Mouse (Mus musculus): ENCODE data around the gene Olfr12. TPM values are rescaled to one million over a fixed set of nuclear protein-coding genes. Genes with fewer than 3 reads are reported as not detected.
A peak's percentile ranks its signal among the peaks of the same experiment; 100 is the strongest.

Gene Olfr12
- polyA plus RNA-seq, 1 experiment from 2014 or later = not detected

GRCm38 (mm10) chr1:92647752-92648151, 30.2 kb downstream of the Olfr12 start:
- H3K4me1 ChIP-seq (ENCODE audit: insufficient read depth) = no peaks in the 10 kb centered on the region
- H3K9ac ChIP-seq = no peak overlapping the region
- no peaks in the 10 kb centered on the region for H3K36me3 ChIP-seq (ENCODE audit: insufficient read depth)
- DNase-seq (peak; percentile 89), ATAC-seq (ENCODE audit: insufficient read depth) (peak; percentile 43; the same call in 1 of the 2 replicates)
- no peaks in the 10 kb centered on the region for H3K9me3 ChIP-seq (ENCODE audit: low read depth, low read length)
- no peak overlapping the region for H3K27ac ChIP-seq (ENCODE audit: low read depth)
- H3K27me3 ChIP-seq (ENCODE audit: insufficient read depth, low read length) = no peaks in the 10 kb centered on the region
- 0 out of 2 replicates have a peak overlapping the region, but pooled peaks have one; percentile 25 for H3K4me2 ChIP-seq
- H3K4me3 ChIP-seq (ENCODE audit: low read depth, low read length) = no peak overlapping the region
- peak; percentile 92 for TF ChIP-seq CTCF (IDR thresholded peaks at IDR 0.05; ENCODE audit: low read depth)
- WGBS = 10% methylated on average over 8 of the region's 8 CpGs

- 0 out of 2 replicates have a peak overlapping the region, but pooled peaks have one; percentile 25 for H3K4me2 ChIP-seq
- no peaks in the 10 kb centered on the region for H3K9me3 ChIP-seq (ENCODE audit: low read depth, low read length)
- ATAC-seq (ENCODE audit: insufficient read depth) (0 out of 2 replicates have a peak, but pooled peaks have one; percentile 22), DNase-seq (peak; percentile 9)
- no peaks in the 10 kb centered on the region for H3K36me3 ChIP-seq (ENCODE audit: insufficient read depth)
- H3K4me3 ChIP-seq (ENCODE audit: low read depth, low read length) = no peak overlapping the region
- H3K9ac ChIP-seq = no peak overlapping the region
- H3K27ac ChIP-seq (ENCODE audit: low read depth) = no peak overlapping the region
- H3K4me1 ChIP-seq (ENCODE audit: insufficient read depth) = no peaks in the 10 kb centered on the region
- H3K27me3 ChIP-seq (ENCODE audit: insufficient read depth, low read length) = no peaks in the 10 kb centered on the region
- WGBS = 37% methylated on average over 10 of the region's 10 CpGs
- TF ChIP-seq CTCF (IDR thresholded peaks at IDR 0.05; ENCODE audit: low read depth) = no peak
Observed at GRCm38 (mm10) chr1:92648197-92648596, 30.6 kb downstream of the Olfr12 start.

- Histone ChIP-seq H3K9ac (no peak within 1 kb of the TSS), H3K4me1 (ENCODE audit: insufficient read depth) (no peaks in the 10 kb centered on the region), H3K36me3 (ENCODE audit: insufficient read depth) (no peaks in the 10 kb centered on the region), H3K27ac (ENCODE audit: low read depth) (no peak within 1 kb of the TSS), H3K4me2 (0 out of 2 replicates have a peak within 1 kb of the TSS, but pooled peaks have one; percentile 25), H3K27me3 (ENCODE audit: insufficient read depth, low read length) (no peaks in the 10 kb centered on the region), H3K9me3 (ENCODE audit: low read depth, low read length) (no peaks in the 10 kb centered on the region), H3K4me3 (ENCODE audit: low read depth, low read length) (no peak within 1 kb of the TSS)
- WGBS = 18% methylated on average over 8 of the region's 8 CpGs
- peak; percentile 81 for TF ChIP-seq CTCF (IDR thresholded peaks at IDR 0.05; ENCODE audit: low read depth)
- ATAC-seq (ENCODE audit: insufficient read depth) = 0 out of 2 replicates have a peak, but pooled peaks have one; percentile 48
- peak; percentile 86 for DNase-seq
Observed at GRCm38 (mm10) chr1:92648673-92649072, 31.1 kb downstream of the Olfr12 start, which contains the start of gene Otos. Otos (minus strand) TSS chr1:92648841.

GRCm38 (mm10) chr1:92651467-92651866, 33.9 kb downstream of the Olfr12 start:
- no peak for DNase-seq
- TF ChIP-seq CTCF (IDR thresholded peaks at IDR 0.05; ENCODE audit: low read depth) = no peak
- Histone ChIP-seq H3K9me3 (ENCODE audit: low read depth, low read length) (no peaks in the 10 kb centered on the region), H3K4me1 (ENCODE audit: insufficient read depth) (no peaks in the 10 kb centered on the region), H3K4me3 (ENCODE audit: low read depth, low read length) (no peak overlapping the region), H3K27ac (ENCODE audit: low read depth) (no peak overlapping the region), H3K9ac (no peak overlapping the region), H3K27me3 (ENCODE audit: insufficient read depth, low read length) (no peaks in the 10 kb centered on the region), H3K36me3 (ENCODE audit: insufficient read depth) (no peaks in the 10 kb centered on the region), H3K4me2 (no peak overlapping the region)
- no peak for ATAC-seq (ENCODE audit: insufficient read depth)
- 61% methylated on average over 3 of the region's 3 CpGs for WGBS

- no peaks in the 10 kb centered on the region for H3K27me3 ChIP-seq (ENCODE audit: insufficient read depth, low read length)
Observed at GRCm38 (mm10) chr1:92653179-92653578, 35.6 kb downstream of the Olfr12 start.

GRCm38 (mm10) chr1:92654676-92655075, 37.1 kb downstream of the Olfr12 start:
- Histone ChIP-seq H3K9ac (no peak overlapping the region), H3K4me2 (no peak overlapping the region), H3K36me3 (ENCODE audit: insufficient read depth) (no peaks in the 10 kb centered on the region), H3K9me3 (ENCODE audit: low read depth, low read length) (no peaks in the 10 kb centered on the region), H3K27ac (ENCODE audit: low read depth) (no peak overlapping the region), H3K4me3 (ENCODE audit: low read depth, low read length) (no peak overlapping the region), H3K4me1 (ENCODE audit: insufficient read depth) (no peaks in the 10 kb centered on the region), H3K27me3 (ENCODE audit: insufficient read depth, low read length) (no peaks in the 10 kb centered on the region)
- TF ChIP-seq CTCF (IDR thresholded peaks at IDR 0.05; ENCODE audit: low read depth) = no peak
- WGBS = 45% methylated on average over 2 of the region's 2 CpGs
- peak; percentile 12 for DNase-seq
- no peak for ATAC-seq (ENCODE audit: insufficient read depth)

More at GRCm38 (mm10) chr1:92653179-92653578, 35.6 kb downstream of the Olfr12 start:
- no peak overlapping the region for H3K27ac ChIP-seq (ENCODE audit: low read depth)
- no peaks in the 10 kb centered on the region for H3K36me3 ChIP-seq (ENCODE audit: insufficient read depth)
- no peak overlapping the region for H3K4me2 ChIP-seq
- no peak overlapping the region for H3K4me3 ChIP-seq (ENCODE audit: low read depth, low read length)
- no peak for TF ChIP-seq CTCF (IDR thresholded peaks at IDR 0.05; ENCODE audit: low read depth)
- WGBS = 81% methylated on average over 3 of the region's 3 CpGs
- H3K9me3 ChIP-seq (ENCODE audit: low read depth, low read length) = no peaks in the 10 kb centered on the region
- no peaks in the 10 kb centered on the region for H3K4me1 ChIP-seq (ENCODE audit: insufficient read depth)
- DNase-seq = no peak
- ATAC-seq (ENCODE audit: insufficient read depth) = no peak
- no peak overlapping the region for H3K9ac ChIP-seq

- no peak for ATAC-seq (ENCODE audit: insufficient read depth)
- no peaks in the 10 kb centered on the region for H3K27me3 ChIP-seq (ENCODE audit: insufficient read depth, low read length)
Observed at GRCm38 (mm10) chr1:92657025-92657820, 39.6 kb downstream of the Olfr12 start.

More at GRCm38 (mm10) chr1:92657025-92657820, 39.6 kb downstream of the Olfr12 start:
- H3K4me2 ChIP-seq = no peak overlapping the region
- no peaks in the 10 kb centered on the region for H3K4me1 ChIP-seq (ENCODE audit: insufficient read depth)
- H3K9me3 ChIP-seq (ENCODE audit: low read depth, low read length) = no peaks in the 10 kb centered on the region
- no peak for DNase-seq
- no peaks in the 10 kb centered on the region for H3K36me3 ChIP-seq (ENCODE audit: insufficient read depth)
- no peak for TF ChIP-seq CTCF (IDR thresholded peaks at IDR 0.05; ENCODE audit: low read depth)
- H3K9ac ChIP-seq = no peak overlapping the region
- 64% methylated on average over 11 of the region's 11 CpGs for WGBS
- H3K27ac ChIP-seq (ENCODE audit: low read depth) = no peak overlapping the region
- H3K4me3 ChIP-seq (ENCODE audit: low read depth, low read length) = no peak overlapping the region
